Mouse (Mus musculus) embryo, embryonic 9.5 days (tissue): ENCODE data around the gene Cep41.
A peak's percentile ranks its signal among the peaks of the same experiment; 100 is the strongest.

Experiments used
- DNase-seq: peaks from one replicate; pipeline ENCODE4 v3.0.0-alpha.2; 2017; ENCODE audit errors: extremely low spot score

Cep41 gene

GRCm38 (mm10) chr6:30693350-30693991 is at the start of gene Cep41:
TSS of gene Cep41 (minus strand) at chr6:30693749.
- DNase-seq, result peak; percentile 100

DNA sequence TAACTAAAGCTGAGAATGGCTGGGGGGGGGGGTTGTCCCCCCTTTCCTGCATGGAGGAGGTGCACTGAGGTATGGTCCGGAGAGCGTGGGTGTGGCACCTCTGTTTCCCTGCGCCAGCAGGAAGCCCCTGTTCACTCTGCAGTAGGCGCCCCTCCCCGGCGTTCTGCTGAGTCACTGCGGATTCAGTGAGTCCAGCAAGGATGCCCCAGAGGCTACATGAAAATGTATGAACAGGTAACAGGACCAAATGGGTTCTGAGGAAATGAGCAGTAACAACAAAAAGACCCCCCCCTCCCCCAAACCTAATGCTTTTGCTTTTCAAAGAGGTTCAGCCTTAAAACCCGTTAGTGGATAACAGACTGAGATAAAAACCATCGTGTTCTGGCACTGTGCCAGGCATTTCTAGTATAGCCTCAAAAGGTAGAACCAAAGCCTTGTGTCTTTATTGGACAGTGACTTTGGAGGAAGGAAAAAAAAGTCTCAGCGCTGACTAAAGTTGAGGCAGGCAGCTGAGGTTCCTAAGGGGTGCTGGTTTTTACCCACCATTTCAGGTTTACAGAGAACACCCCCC is 45.7 kb upstream of the Cep41 start:
- DNase-seq, result no peak

GRCm38 (mm10) chr6:30738464-30739006 is 45.0 kb upstream of the Cep41 start:
- DNase-seq, result no peak

DNA sequence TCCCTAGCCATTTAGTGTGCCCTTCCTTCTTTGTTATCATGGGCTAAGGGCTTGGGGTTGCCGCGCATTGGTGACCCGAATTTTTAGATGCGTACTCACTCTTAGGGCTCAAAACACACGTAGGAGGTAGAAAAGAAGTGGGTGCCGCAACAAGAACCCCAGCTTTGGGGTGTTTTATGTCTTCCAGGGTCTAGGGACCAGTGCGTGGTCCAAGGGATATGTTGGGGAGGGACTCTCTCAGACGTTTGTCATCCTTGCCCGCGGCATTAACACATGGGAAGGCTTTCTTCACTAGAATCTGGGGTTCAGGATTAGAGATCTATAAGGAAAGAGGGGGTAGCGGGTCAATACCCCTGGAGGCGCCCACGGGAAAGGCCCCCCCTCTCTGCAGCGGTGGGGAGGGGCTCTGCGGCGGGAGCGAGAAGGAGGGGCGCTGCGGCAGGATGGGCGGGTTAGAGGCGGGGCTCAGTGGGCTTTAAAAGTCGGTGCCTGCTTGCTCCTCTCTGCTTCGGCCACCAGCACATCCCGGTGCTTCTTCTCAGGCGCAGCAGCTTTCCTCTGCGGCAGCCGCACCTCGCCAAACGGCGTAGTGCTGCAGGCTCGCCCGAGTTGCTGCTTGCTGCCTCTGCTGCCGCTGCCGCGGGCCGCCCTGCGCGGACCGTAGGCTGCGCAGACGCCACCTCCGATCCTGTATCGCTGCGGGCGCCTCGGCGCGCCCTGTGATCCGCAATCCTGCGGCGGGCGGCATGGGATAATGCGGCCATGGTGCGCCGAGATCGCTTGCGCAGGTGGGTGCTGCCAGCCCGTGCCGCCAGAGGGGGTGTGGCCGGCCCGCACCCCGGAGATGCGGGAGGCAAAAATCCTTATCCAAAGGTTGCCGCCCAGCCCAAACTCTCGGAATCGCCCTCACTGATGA is 44.3 kb upstream of the Cep41 start:
- peak; percentile 86 for DNase-seq

DNA sequence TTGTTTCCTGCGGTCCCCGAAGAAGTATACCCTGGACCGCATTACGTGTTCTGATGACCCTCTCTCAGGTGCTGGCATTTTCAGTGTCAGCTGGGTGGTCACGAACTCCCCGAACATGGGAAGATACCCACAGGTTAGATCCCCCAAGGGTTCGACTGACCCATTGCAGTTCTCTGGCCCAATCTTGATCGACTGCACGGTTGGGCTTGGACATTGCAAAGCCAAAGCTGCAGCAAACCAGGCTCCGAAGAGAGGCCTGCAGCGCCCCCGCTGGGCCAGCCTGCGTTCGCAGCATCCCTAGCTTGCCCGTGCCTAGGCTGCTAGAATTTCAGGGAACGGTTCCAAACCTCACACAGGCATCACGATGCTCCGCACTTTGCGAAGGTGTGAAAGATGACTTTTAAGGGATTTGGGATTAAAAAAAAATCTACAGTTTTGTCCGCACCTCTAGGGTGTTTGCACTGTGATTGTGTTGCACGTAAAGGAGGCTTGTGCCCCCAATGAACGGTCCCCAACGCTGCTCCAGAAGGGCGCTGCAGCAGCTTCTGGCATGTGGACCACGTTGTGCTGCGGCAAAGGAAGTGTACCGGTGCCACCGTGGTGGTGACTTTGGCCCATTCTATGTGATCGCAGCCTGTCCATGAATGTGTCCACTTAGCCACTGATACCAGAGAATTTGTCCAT is 43.5 kb upstream of the Cep41 start:
- peak; percentile 86 for DNase-seq

DNA sequence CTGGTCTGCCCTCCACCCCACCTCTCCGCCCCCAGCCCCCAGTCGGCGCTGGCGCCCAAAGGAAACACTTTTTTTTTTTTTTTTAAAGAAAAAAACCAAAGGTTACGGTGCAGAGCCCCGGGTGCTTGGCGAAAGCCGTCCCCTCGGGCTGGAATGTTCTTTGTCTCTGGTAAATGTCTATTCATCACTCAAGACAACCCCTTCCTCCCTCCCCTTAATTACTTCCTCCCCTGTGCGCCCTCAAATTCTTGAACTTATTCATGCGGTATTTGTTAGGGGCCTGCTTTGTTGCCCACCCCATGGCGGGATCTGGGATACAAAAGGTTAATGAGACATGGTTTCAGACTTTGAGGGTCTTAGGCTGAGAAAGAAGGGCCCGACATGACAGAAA is 42.8 kb upstream of the Cep41 start:
- DNase-seq, result peak; percentile 74

GRCm38 (mm10) chr6:30735728-30736371 is 42.3 kb upstream of the Cep41 start:
- DNase-seq, result peak; percentile 68

DNA sequence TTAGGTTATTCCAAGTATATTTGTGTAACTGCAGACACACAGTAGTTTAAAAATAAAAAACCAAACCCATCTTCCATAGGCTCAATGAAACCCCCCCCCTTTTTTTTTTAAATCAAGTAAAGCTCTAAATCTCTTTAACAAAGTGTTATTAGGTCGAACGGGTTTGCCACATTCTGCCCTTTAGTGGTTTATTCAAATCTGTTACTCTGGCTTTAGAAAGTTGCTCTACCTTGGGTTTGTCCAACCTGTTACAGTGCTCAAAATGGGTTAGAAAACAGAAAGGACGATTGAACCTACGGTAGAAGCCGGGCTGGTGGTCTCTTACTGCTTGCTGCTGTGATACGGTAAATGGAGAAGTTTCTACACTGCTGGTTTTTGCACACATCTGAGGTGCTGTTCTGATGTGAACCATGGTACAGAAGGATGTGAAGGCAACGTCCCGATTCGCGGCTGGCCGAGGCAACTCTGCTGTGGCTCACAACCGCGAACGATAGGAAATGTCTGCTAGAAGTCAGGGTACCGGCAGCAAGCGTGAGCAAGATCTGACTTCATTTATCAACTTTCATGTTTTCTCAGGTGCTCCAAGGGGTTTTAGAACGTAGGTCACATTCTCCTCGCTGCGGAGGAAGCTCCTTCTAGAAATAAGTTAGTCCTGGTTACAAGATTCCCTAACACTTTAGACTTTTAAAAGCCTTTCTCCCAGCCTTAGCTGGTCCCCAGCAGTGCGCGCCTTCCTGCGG is 41.6 kb upstream of the Cep41 start:
- DNase-seq, result no peak

DNA sequence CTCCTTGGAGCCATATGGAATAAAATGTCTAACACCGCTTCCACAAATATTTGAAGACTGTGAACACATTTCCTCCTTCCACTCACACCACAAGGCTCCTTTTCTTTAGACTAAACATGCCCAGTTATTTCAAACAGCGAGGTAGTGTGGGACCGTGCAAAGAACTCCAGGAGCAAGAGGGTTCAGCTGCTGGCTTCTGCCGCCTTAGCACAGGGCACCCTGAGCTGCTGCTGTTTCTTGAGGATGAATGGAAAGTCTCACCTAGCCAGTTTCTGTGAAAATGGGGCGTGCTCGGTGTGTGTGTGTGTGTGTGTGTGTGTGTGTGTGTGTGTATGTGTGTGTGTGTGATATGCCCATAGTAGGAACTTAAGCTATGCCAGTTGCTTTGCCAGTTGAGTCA is 40.9 kb upstream of the Cep41 start:
- no peak for DNase-seq

DNA sequence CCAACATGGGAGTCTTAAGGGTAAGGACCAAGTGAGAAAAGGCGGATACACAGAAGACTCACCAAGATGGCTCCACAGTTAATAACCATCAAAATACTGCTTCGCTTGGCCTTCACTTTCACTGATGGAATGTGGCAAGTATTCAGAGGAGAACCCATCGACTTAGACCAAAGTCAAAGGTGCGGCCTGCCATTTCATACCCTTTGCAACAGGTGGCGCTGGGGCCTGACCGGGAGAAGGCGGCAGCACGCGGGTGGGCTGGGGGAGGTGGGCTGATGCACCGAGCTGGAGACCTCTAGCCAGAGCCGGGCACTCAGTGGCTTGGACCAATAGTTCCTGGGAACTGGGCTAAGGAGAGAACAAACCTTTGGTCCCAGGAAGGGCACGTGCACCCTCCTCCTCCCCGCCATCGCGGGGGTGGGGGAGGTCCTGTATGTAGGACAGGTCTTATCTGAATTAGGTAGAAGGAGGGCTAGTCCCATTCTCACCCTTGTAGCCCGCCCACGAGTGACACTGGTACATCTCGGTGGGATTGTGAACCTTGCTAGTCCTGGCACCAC is 39.1 kb upstream of the Cep41 start:
- no peak for DNase-seq

- no peak for DNase-seq
Measured at GRCm38 (mm10) chr6:30730301-30730971, 36.9 kb upstream of the Cep41 start.

GRCm38 (mm10) chr6:30723331-30723730 is 29.8 kb upstream of the Cep41 start, which contains the start of gene Mest:
TSS of gene Mest (plus strand) at chr6:30723547.
- no peak for DNase-seq

- DNase-seq, result no peak
Measured at GRCm38 (mm10) chr6:30722385-30723164, 29.0 kb upstream of the Cep41 start.

- DNase-seq, result no peak
Measured at GRCm38 (mm10) chr6:30716796-30717195, 23.2 kb upstream of the Cep41 start.

- no peak for DNase-seq
Measured at GRCm38 (mm10) chr6:30714891-30715471, 21.4 kb upstream of the Cep41 start.

DNA sequence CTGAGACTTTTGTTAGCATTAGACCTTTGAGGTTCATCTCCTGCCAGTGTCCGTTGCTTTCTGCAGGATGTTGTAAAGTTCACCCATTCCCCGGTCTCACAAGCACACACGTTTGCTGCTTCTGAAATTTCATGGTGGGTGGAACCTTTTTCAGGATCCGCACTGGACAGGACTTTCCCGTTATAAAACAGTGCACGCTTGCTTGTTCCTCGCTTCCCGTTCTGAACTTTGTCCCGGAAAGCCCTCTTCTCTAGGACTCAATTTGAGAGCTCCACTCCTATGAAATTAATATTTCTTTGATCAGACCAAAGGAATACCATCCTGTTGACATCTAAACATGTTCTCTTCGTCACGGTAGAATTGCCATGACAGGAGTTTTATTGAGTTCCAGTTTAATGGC is 20.3 kb upstream of the Cep41 start:
- DNase-seq, result no peak

- DNase-seq, result no peak
Measured at GRCm38 (mm10) chr6:30713455-30713854, 19.9 kb upstream of the Cep41 start.

- DNase-seq, result no peak
Measured at GRCm38 (mm10) chr6:30712484-30712883, 18.9 kb upstream of the Cep41 start.

DNA sequence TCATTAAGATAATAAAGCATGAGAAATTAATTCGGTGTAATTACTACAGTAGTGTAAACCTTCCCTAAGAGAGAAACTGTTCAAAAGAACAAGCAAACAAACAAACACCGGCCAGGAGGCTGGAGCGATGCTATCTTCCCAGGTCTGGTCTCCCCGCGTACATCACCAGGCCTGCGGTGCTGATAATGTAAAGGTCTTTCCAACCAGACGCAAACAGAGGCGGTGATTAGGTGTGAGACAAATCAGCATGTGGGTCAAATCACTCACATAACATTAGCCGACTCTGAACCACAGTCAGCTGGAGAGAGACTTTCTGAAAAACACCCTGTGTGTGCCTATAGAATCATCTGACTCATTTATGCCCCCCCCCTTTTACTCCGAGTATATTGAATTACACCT is 17.8 kb upstream of the Cep41 start:
- DNase-seq, result no peak
